Mouse (Mus musculus): Measurements from ENCODE around the gene Acot1. TPM values are rescaled to one million over a fixed set of nuclear protein-coding genes. Genes with fewer than 3 reads are reported as not detected.
"Not testable (repeated sequence)": the region's sequence is repeated elsewhere in the genome, so short reads cannot be mapped to it uniquely, and the experiment has no call there.

Acot1 gene
- polyA plus RNA-seq, 1 experiment from 2014 or later = 31.0 TPM

GRCm38 (mm10) chr12:83988483-83988882 lies 20.8 kb upstream of the Acot1 start:
- H3K27ac ChIP-seq (ENCODE audit: low read length) = peak overlapping the region; percentile 99
- ATAC-seq (replicated peaks; ENCODE audit: extremely low read depth, insufficient read depth, low FRiP score) = no peak
- no peaks in the 10 kb centered on the region for H3K27me3 ChIP-seq (ENCODE audit: control insufficient read depth, insufficient read depth, low read length)
- H3K9me3 ChIP-seq (replicated peaks; ENCODE audit: control insufficient read depth, low read length) = no peaks in the 10 kb centered on the region
- peaks cover 14% of the 10 kb centered on the region for H3K4me1 ChIP-seq (ENCODE audit: control insufficient read depth, insufficient read depth, low read length)
- peak overlapping the region; percentile 67 for H3K4me2 ChIP-seq (ENCODE audit: low read depth, low read length)
- WGBS = 55% methylated on average over 4 of the region's 4 CpGs
- peaks cover 5% of the 10 kb centered on the region for H3K36me3 ChIP-seq (ENCODE audit: control insufficient read depth, insufficient read depth)
- H3K9ac ChIP-seq (ENCODE audit: low read length) = peak overlapping the region; percentile 90
- peak overlapping the region; percentile 70 for H3K4me3 ChIP-seq (ENCODE audit: low read length)

- 0 out of 2 replicates have a peak, but pooled peaks cover 2% of the 10 kb centered on the region for H3K9me3 ChIP-seq (replicated peaks; ENCODE audit: control insufficient read depth, low read length)
- no peaks in the 10 kb centered on the region for H3K27me3 ChIP-seq (ENCODE audit: control insufficient read depth, insufficient read depth, low read length)
- no peak overlapping the region for H3K9ac ChIP-seq (ENCODE audit: low read length)
- H3K4me2 ChIP-seq (ENCODE audit: low read depth, low read length) = peak overlapping the region; percentile 67
- H3K36me3 ChIP-seq (ENCODE audit: control insufficient read depth, insufficient read depth) = peaks cover 10% of the 10 kb centered on the region
- H3K27ac ChIP-seq (ENCODE audit: low read length) = no peak overlapping the region
- 96% methylated on average over 4 of the region's 4 CpGs for WGBS
- peaks cover 14% of the 10 kb centered on the region for H3K4me1 ChIP-seq (ENCODE audit: control insufficient read depth, insufficient read depth, low read length)
- no peak overlapping the region for H3K4me3 ChIP-seq (ENCODE audit: low read length)
- ATAC-seq (replicated peaks; ENCODE audit: extremely low read depth, insufficient read depth, low FRiP score) = no peak
Observed at GRCm38 (mm10) chr12:83989378-83989777, 19.9 kb upstream of the Acot1 start.

GRCm38 (mm10) chr12:83997221-83997620 lies 12.1 kb upstream of the Acot1 start:
- no peaks in the 10 kb centered on the region for H3K27me3 ChIP-seq (ENCODE audit: control insufficient read depth, insufficient read depth, low read length)
- H3K36me3 ChIP-seq (ENCODE audit: control insufficient read depth, insufficient read depth) = peaks cover 12% of the 10 kb centered on the region
- peaks cover 16% of the 10 kb centered on the region for H3K4me1 ChIP-seq (ENCODE audit: control insufficient read depth, insufficient read depth, low read length)
- H3K27ac ChIP-seq (ENCODE audit: low read length) = no peak overlapping the region
- H3K9me3 ChIP-seq (replicated peaks; ENCODE audit: control insufficient read depth, low read length) = peaks cover 6% of the 10 kb centered on the region; the same call in 1 of the 2 replicates
- H3K4me2 ChIP-seq (ENCODE audit: low read depth, low read length) = no peak overlapping the region
- no peak overlapping the region for H3K9ac ChIP-seq (ENCODE audit: low read length)
- no peak for ATAC-seq (replicated peaks; ENCODE audit: extremely low read depth, insufficient read depth, low FRiP score)
- whole genome bisulfite sequencing = 57% methylated on average over 2 of the region's 2 CpGs
- H3K4me3 ChIP-seq (ENCODE audit: low read length) = no peak overlapping the region

- H3K36me3 ChIP-seq (ENCODE audit: control insufficient read depth, insufficient read depth) = peaks cover 7% of the 10 kb centered on the region
- peak overlapping the region; percentile 88 for H3K27ac ChIP-seq (ENCODE audit: low read length)
- peaks cover 16% of the 10 kb centered on the region for H3K4me1 ChIP-seq (ENCODE audit: control insufficient read depth, insufficient read depth, low read length)
- H3K27me3 ChIP-seq (ENCODE audit: control insufficient read depth, insufficient read depth, low read length) = no peaks in the 10 kb centered on the region
- peak overlapping the region; percentile 1; the same call in 1 of the 2 replicates for H3K9ac ChIP-seq (ENCODE audit: low read length)
- peaks cover 9% of the 10 kb centered on the region; the same call in 1 of the 2 replicates for H3K9me3 ChIP-seq (replicated peaks; ENCODE audit: control insufficient read depth, low read length)
- 39% methylated on average over 11 of the region's 11 CpGs for WGBS
- no peak overlapping the region for H3K4me3 ChIP-seq (ENCODE audit: low read length)
- ATAC-seq (replicated peaks; ENCODE audit: extremely low read depth, insufficient read depth, low FRiP score) = 0 out of 2 replicates have a peak, but pooled peaks have one; percentile 29
- no peak overlapping the region; the same call in 1 of the 2 replicates for H3K4me2 ChIP-seq (ENCODE audit: low read depth, low read length)
Observed at GRCm38 (mm10) chr12:83998341-83999107, 10.8 kb upstream of the Acot1 start.

- Histone ChIP-seq H3K4me2 (ENCODE audit: low read depth, low read length) (peak overlapping the region; percentile 47), H3K9ac (ENCODE audit: low read length) (peak overlapping the region; percentile 20; the same call in 1 of the 2 replicates), H3K4me1 (ENCODE audit: control insufficient read depth, insufficient read depth, low read length) (peaks cover 16% of the 10 kb centered on the region), H3K27ac (ENCODE audit: low read length) (peak overlapping the region; percentile 88)
- H3K9me3 ChIP-seq (replicated peaks; ENCODE audit: control insufficient read depth, low read length); H3K4me3 ChIP-seq (ENCODE audit: low read length); H3K36me3 ChIP-seq (ENCODE audit: control insufficient read depth, insufficient read depth); H3K27me3 ChIP-seq (ENCODE audit: control insufficient read depth, insufficient read depth, low read length): not testable (repeated sequence)
- 12% methylated on average over 8 of the region's 8 CpGs for WGBS
- ATAC-seq (replicated peaks; ENCODE audit: extremely low read depth, insufficient read depth, low FRiP score) = peak; percentile 89
Observed at GRCm38 (mm10) chr12:83999237-83999636, 10.1 kb upstream of the Acot1 start.

GRCm38 (mm10) chr12:84000418-84000817 lies 8.9 kb upstream of the Acot1 start:
- Histone ChIP-seq H3K9me3 (replicated peaks; ENCODE audit: control insufficient read depth, low read length) (peaks cover 6% of the 10 kb centered on the region; the same call in 1 of the 2 replicates), H3K27ac (ENCODE audit: low read length) (no peak overlapping the region; the same call in 1 of the 2 replicates), H3K9ac (ENCODE audit: low read length) (no peak overlapping the region), H3K36me3 (ENCODE audit: control insufficient read depth, insufficient read depth) (no peaks in the 10 kb centered on the region), H3K4me2 (ENCODE audit: low read depth, low read length) (no peak overlapping the region), H3K4me3 (ENCODE audit: low read length) (no peak overlapping the region), H3K4me1 (ENCODE audit: control insufficient read depth, insufficient read depth, low read length) (peaks cover 16% of the 10 kb centered on the region), H3K27me3 (ENCODE audit: control insufficient read depth, insufficient read depth, low read length) (no peaks in the 10 kb centered on the region)
- ATAC-seq (replicated peaks; ENCODE audit: extremely low read depth, insufficient read depth, low FRiP score) = no peak
- WGBS = 38% methylated on average over 3 of the region's 3 CpGs

- no peak for ATAC-seq (replicated peaks; ENCODE audit: extremely low read depth, insufficient read depth, low FRiP score)
- H3K4me2 ChIP-seq (ENCODE audit: low read depth, low read length) = no peak overlapping the region
- H3K4me1 ChIP-seq (ENCODE audit: control insufficient read depth, insufficient read depth, low read length) = peaks cover 16% of the 10 kb centered on the region
- H3K4me3 ChIP-seq (ENCODE audit: low read length) = no peak overlapping the region
- no peak overlapping the region for H3K9ac ChIP-seq (ENCODE audit: low read length)
- no peaks in the 10 kb centered on the region for H3K27me3 ChIP-seq (ENCODE audit: control insufficient read depth, insufficient read depth, low read length)
- WGBS = 86% methylated on average over 1 of the region's 1 CpGs
- no peaks in the 10 kb centered on the region for H3K36me3 ChIP-seq (ENCODE audit: control insufficient read depth, insufficient read depth)
- H3K9me3 ChIP-seq (replicated peaks; ENCODE audit: control insufficient read depth, low read length) = peaks cover 6% of the 10 kb centered on the region; the same call in 1 of the 2 replicates
- H3K27ac ChIP-seq (ENCODE audit: low read length) = no peak overlapping the region
Observed at GRCm38 (mm10) chr12:84003866-84004265, 5.4 kb upstream of the Acot1 start.

GRCm38 (mm10) chr12:84008251-84008650 lies 1.0 kb upstream of the Acot1 start:
- no peaks in the 10 kb centered on the region for H3K36me3 ChIP-seq (ENCODE audit: control insufficient read depth, insufficient read depth)
- no peak overlapping the region for H3K9ac ChIP-seq (ENCODE audit: low read length)
- H3K4me2 ChIP-seq (ENCODE audit: low read depth, low read length) = no peak overlapping the region
- no peak for ATAC-seq (replicated peaks; ENCODE audit: extremely low read depth, insufficient read depth, low FRiP score)
- peak overlapping the region; percentile 4; the same call in 1 of the 2 replicates for H3K27ac ChIP-seq (ENCODE audit: low read length)
- no peak overlapping the region for H3K4me3 ChIP-seq (ENCODE audit: low read length)
- no peaks in the 10 kb centered on the region for H3K9me3 ChIP-seq (replicated peaks; ENCODE audit: control insufficient read depth, low read length)
- no peaks in the 10 kb centered on the region for H3K27me3 ChIP-seq (ENCODE audit: control insufficient read depth, insufficient read depth, low read length)
- WGBS = 85% methylated on average over 12 of the region's 12 CpGs
- peaks cover 14% of the 10 kb centered on the region for H3K4me1 ChIP-seq (ENCODE audit: control insufficient read depth, insufficient read depth, low read length)

GRCm38 (mm10) chr12:84008729-84009128 lies 561 bp upstream of the Acot1 start:
- Histone ChIP-seq H3K9ac (ENCODE audit: low read length) (peak overlapping the region; percentile 73), H3K4me2 (ENCODE audit: low read depth, low read length) (peak overlapping the region; percentile 66), H3K9me3 (replicated peaks; ENCODE audit: control insufficient read depth, low read length) (no peaks in the 10 kb centered on the region), H3K4me3 (ENCODE audit: low read length) (peak overlapping the region; percentile 58; the same call in 1 of the 2 replicates), H3K4me1 (ENCODE audit: control insufficient read depth, insufficient read depth, low read length) (peaks cover 14% of the 10 kb centered on the region), H3K36me3 (ENCODE audit: control insufficient read depth, insufficient read depth) (no peaks in the 10 kb centered on the region), H3K27me3 (ENCODE audit: control insufficient read depth, insufficient read depth, low read length) (no peaks in the 10 kb centered on the region), H3K27ac (ENCODE audit: low read length) (peak overlapping the region; percentile 61)
- 60% methylated on average over 8 of the region's 8 CpGs for WGBS
- ATAC-seq (replicated peaks; ENCODE audit: extremely low read depth, insufficient read depth, low FRiP score) = no peak

Measured in heart, embryonic 16.5 days (tissue).